Mouse (Mus musculus): ENCODE results near the gene Patz1.

Patz1 gene

DNA sequence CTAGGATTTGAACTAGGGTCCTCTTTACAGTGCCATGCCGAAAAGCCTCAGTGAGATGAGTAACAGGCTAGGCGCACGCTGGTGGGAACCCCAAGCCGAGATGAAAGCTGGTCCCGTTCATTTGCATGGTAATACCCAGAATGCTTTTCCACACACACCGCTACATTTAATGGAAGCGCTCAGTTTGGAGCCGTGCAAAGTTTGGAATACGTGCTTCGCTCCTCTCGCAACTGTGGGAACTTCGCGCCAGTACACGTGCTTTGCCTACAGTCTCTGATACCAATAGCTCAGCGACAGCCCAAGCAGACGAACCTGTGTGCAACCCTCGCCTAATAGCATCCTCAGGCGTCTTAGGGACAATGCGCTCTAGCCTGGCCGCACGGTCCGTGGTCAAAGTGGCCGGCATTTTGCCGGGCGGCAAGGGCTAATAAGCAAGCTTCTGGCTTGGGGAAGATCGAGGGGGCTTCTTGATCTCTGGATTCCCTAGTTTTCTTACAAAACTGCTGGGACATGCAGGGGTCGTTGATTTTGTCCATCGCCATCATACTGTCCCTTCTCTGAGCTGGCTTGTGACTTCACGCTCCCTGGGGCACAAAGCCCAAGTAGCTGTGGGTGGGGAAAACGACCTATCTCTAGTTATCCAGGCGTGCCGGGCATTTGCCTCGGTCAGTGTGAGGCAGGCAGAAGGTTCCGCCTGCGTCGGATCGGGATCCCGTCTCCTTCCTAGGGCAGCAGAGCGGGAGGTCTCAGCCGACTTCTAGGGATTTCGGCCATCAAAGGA is at the start of gene Patz1:
Gene Patz1 (plus strand): TSS at position 354 of the 781 bp plus-strand sequence.
- DNase-seq (ENCODE audit: low spot score): peak; percentile 88

DNA sequence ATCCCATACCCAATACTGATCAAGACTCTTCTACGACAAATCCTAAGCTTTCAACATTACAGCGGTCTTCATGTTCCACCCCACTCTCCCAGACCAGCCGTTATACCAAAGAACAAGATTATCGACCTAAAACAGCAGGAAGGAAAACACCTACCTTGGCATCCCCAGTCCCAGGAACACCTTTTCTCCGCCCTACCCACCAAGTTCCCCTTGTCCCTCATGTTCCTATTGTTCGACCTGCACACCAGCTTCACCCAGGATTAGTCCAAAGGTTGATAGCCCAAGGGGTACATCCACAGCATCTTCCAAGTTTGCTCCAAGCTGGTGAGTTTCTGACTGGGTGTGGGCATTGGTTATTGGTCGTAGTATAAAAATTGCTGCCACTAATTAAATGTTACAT is 46.3 kb upstream of the Patz1 start:
- DNase-seq (ENCODE audit: low spot score): no peak

GRCm38 (mm10) chr11:3243771-3244170 is 44.9 kb upstream of the Patz1 start:
- no peak for DNase-seq (ENCODE audit: low spot score)

GRCm38 (mm10) chr11:3247387-3247786 is 41.3 kb upstream of the Patz1 start:
- DNase-seq (ENCODE audit: low spot score): no peak

- no peak for DNase-seq (ENCODE audit: low spot score)
These were observed 29.1 kb upstream of the Patz1 start for GRCm38 (mm10) chr11:3259537-3259936.

DNA sequence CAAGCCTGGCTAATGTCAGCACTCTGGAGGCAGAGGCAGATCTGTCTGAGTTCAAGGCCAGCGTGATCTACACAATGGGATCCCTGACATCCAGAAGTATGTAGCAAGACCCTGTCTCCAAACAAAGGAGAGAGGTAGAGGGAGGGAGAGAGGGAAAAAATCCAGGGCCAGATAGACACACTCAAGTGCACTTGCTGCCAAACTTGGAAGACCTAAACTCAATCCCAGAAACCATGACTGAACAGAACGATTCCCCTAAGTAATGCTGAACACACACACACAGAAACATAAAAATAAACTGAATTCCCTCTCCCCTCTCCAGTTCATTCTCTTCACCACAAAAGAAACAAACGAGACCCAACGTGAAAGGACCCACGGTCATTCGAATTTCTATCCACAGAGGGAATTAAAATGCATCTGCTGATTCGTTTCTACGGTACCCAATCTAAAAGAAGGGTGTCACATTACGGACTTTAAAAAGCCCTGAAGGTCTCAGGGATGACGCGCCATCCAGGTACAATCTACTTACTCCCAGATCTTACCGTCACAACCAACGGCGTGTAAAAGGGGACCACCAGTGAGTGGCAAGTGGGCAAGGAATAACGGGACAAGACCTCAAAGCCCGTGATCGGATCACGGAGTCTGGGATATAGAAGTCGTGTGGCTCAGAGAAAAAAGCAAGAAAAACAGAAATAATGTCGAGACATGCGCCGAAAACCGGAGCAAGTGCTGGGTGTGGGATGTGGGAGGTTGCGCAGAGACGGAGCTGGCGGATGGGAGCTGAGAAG is 23.2 kb upstream of the Patz1 start:
- peak; percentile 53 for DNase-seq (ENCODE audit: low spot score)

DNA sequence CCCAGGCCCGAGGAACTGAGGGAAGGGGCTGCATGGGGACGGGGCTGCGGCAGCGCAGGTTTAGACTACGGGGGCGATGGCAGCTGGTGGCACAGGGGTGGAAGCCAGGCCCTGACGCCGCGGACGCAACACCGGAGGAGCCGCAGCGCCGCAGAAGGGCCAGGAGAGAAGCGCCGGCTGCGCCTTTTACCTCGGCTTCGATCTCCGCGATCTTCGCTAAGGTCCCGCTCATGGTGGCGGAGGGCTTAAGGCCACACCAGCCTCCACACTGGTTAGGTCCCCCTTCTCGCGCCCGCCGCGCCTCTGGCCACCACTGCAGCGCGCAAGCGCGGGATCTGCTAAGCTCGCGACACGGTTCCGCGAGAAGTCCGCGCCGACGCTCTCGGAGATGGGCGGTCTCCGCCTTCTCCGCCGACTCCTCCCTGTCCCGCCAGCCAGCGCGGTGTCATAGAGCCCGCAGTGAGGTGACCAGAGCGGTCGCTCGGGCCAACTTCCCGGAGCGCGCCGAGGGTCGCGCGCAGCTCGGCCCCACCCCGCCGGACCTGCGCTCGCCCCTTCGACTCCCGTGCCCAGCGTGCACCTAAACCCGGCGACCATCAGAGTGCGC is 22.5 kb upstream of the Patz1 start, which contains the start of gene Drg1:
Gene Drg1 (minus strand): TSS at position 337 of the 607 bp plus-strand sequence.
- DNase-seq (ENCODE audit: low spot score): peak; percentile 99

DNA sequence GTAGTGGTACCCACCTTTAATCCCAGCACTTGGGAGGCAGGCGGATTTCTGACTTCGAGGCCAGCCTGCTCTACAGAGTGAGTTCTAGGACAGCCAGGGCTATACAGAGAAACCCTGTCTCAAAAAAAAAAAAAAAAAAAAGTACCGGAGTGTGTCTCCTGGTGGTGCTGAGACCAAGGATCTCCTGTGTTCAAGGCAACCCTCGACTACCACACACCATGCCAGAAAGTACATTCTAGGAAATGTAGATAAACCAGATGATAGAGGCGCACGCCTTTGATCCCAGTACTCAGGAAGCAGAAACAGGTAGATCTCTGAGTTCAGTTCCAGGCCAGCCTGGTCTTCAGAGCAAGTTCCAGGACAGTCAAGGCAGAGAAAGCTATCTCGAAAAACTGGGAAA is 21.5 kb upstream of the Patz1 start:
- peak; percentile 43 for DNase-seq (ENCODE audit: low spot score)

GRCm38 (mm10) chr11:3269241-3269640 is 19.4 kb upstream of the Patz1 start:
- peak; percentile 54 for DNase-seq (ENCODE audit: low spot score)

GRCm38 (mm10) chr11:3278351-3278750 is 10.3 kb upstream of the Patz1 start:
- DNase-seq (ENCODE audit: low spot score): no peak

- DNase-seq (ENCODE audit: low spot score): no peak
These were observed 8.9 kb upstream of the Patz1 start for GRCm38 (mm10) chr11:3279729-3280128.

- DNase-seq (ENCODE audit: low spot score): no peak
These were observed 5.8 kb upstream of the Patz1 start for GRCm38 (mm10) chr11:3282887-3283286.

DNA sequence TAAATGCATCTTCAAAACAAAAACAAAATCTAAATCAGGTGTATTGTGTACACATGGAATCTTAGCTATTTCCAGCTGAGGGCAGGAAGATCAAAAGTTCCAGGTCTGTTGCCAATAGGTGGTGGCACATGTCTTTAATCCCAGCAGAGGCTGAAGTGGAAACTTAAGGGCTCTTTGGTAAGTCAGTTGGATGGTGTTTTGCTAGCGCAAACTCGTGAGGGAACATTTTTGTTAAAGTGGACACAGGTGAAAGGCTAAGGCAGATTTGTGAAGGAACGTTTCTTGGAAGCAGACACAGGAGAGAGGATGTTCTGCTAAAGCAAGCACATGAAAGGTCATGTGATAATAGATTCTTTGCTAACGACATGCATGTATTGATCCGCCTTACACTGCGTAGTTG is 5.0 kb upstream of the Patz1 start:
- DNase-seq (ENCODE audit: low spot score): no peak

DNA sequence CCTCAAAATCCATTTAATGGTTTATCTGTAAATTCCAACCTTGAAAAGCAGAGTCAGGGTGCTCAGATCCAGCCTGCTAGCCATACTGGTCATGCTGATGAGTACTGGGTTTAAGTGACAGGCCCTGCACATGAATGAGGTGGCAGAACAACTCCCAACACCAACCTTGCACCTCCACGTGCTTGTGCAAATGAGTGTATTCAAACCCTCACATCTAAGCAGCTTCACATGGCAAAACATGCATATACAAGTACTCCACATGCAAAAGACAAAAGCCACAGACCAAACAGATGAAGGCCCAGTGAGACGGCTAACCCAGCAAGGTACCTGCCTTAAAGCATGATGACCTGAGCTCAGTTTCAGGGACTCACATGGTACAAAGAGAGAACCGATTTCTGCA is 2.7 kb upstream of the Patz1 start:
- no peak for DNase-seq (ENCODE audit: low spot score)

- peak; percentile 77 for DNase-seq (ENCODE audit: low spot score)
These were observed 1.5 kb upstream of the Patz1 start for GRCm38 (mm10) chr11:3287131-3287530.

GRCm38 (mm10) chr11:3287921-3288320 is 753 bp upstream of the Patz1 start:
- DNase-seq (ENCODE audit: low spot score): no peak

DNA sequence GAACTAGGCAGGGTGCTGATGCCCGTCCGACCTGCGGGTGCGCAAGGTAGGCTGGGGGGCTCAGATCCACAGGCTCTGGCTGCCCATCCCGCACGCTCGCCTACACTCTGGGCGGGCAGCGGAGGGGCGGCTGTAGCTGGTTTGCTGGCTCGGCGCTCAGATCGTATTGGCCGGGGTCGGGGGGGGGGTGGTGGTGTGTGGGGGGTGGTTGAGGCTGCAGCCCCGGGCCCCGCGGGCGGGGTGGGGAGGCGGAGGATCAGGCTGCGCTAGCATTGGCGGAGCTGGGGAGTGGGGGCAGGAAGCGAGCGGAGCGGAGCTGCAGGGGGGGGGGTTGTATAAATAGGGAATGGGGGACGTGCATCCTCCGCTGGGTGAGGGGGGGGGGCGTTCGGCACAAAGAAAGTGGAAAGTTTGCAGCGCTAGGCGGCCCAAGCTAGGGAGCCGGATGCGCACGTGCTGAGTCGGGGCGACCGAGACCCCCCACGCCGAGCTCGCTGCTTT is 678 bp downstream of the Patz1 start:
- DNase-seq (ENCODE audit: low spot score): peak; percentile 88

GRCm38 (mm10) chr11:3289803-3290639 is 1.3 kb downstream of the Patz1 start:
- DNase-seq (ENCODE audit: low spot score): peak; percentile 88

- DNase-seq (ENCODE audit: low spot score): no peak
These were observed 2.1 kb downstream of the Patz1 start for GRCm38 (mm10) chr11:3290640-3291310.

- no peak for DNase-seq (ENCODE audit: low spot score)
These were observed 2.8 kb downstream of the Patz1 start for GRCm38 (mm10) chr11:3291311-3292061.

All from MN1 (cell line).